Mouse (Mus musculus) E14TG2a.4 (cell line): ENCODE data around the gene Gsg1l.

ENCODE experiments used
- H3K27me3 ChIP-seq: 2 replicates; pipeline ENCODE4 v1.6.1; 2014; ENCODE audit warnings: low read length, control low read depth; ENCODE audit not compliant: insufficient read depth
- H3K36me3 ChIP-seq: 2 replicates; pipeline ENCODE4 v1.6.1; 2014; ENCODE audit warnings: low read length, control low read depth; ENCODE audit not compliant: insufficient read depth
- H3K4me1 ChIP-seq: replicated peaks from 2 replicates; pipeline ENCODE4 v1.6.1; 2014; ENCODE audit warnings: low read depth, low read length, control low read depth
- H3K4me3 ChIP-seq: replicated peaks from 2 replicates; pipeline ENCODE4 v1.5.1; 2014; ENCODE audit warnings: mild to moderate bottlenecking, low read length
- H3K9me3 ChIP-seq: 2 replicates; pipeline ENCODE4 v1.6.1; 2014; ENCODE audit warnings: low read length, control low read depth
- CTCF ChIP-seq: conservative IDR thresholded peaks from 2 replicates; pipeline ENCODE4 v1.5.1; 2014; ENCODE audit warnings: low read length
- NANOG ChIP-seq: IDR thresholded peaks from 2 replicates; pipeline ENCODE4 v1.6.1; 2014; ENCODE audit warnings: borderline replicate concordance, low read length, mixed read lengths
- POU5F1 ChIP-seq: IDR thresholded peaks from 2 replicates; pipeline ENCODE4 v1.6.1; 2014; ENCODE audit warnings: low read length, borderline replicate concordance

Gsg1l gene

DNA sequence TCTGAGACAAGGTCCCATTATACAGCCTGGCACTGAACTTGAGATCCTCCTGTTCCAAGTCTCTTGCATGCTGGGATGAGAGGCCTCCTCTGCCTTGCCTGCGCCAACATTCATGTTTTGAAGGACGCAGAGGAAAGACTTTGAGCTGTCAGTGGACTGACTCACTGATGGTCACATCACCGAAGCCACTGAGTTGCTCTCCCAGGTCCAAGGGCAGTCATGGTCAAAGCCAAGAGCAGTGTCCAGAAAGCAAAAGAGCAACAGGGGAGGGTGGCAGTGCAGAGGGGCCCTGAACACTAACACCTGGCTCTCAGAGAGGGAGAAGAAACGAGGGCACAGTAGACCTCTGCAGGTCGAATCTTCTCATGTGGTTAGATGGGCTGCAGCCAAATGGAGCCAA lies 188.6 kb downstream of the Gsg1l start:
- H3K4me3 ChIP-seq: no peak overlapping the region
- no peak for TF ChIP-seq POU5F1
- TF ChIP-seq NANOG: no peak
- H3K4me1 ChIP-seq: no peaks in the 10 kb centered on the region
- no peaks in the 10 kb centered on the region; the same call in none of the 2 replicates for H3K9me3 ChIP-seq
- H3K36me3 ChIP-seq: no peaks in the 10 kb centered on the region
- peaks cover 16% of the 10 kb centered on the region; the same call in 1 of the 2 replicates for H3K27me3 ChIP-seq

- Histone ChIP-seq H3K4me3 (no peak overlapping the region), H3K9me3 (no peaks in the 10 kb centered on the region), H3K36me3 (no peaks in the 10 kb centered on the region), H3K4me1 (no peaks in the 10 kb centered on the region), H3K27me3 (no peaks in the 10 kb centered on the region)
- no peak for TF ChIP-seq NANOG
- no peak for TF ChIP-seq POU5F1
- no peak for TF ChIP-seq CTCF
Measured at GRCm38 (mm10) chr7:125888373-125888772, 193.8 kb downstream of the Gsg1l start.

GRCm38 (mm10) chr7:125887761-125888160 lies 194.4 kb downstream of the Gsg1l start:
- Histone ChIP-seq H3K4me1 (no peaks in the 10 kb centered on the region), H3K27me3 (no peaks in the 10 kb centered on the region), H3K4me3 (no peak overlapping the region), H3K9me3 (no peaks in the 10 kb centered on the region), H3K36me3 (no peaks in the 10 kb centered on the region)
- TF ChIP-seq NANOG (no peak), POU5F1 (no peak), CTCF (no peak)

- Histone ChIP-seq H3K36me3 (no peaks in the 10 kb centered on the region), H3K4me3 (no peak overlapping the region), H3K4me1 (no peaks in the 10 kb centered on the region), H3K9me3 (no peaks in the 10 kb centered on the region), H3K27me3 (no peaks in the 10 kb centered on the region)
- no peak for TF ChIP-seq POU5F1
- no peak for TF ChIP-seq NANOG
- no peak for TF ChIP-seq CTCF
Measured at GRCm38 (mm10) chr7:125887124-125887523, 195.1 kb downstream of the Gsg1l start.

DNA sequence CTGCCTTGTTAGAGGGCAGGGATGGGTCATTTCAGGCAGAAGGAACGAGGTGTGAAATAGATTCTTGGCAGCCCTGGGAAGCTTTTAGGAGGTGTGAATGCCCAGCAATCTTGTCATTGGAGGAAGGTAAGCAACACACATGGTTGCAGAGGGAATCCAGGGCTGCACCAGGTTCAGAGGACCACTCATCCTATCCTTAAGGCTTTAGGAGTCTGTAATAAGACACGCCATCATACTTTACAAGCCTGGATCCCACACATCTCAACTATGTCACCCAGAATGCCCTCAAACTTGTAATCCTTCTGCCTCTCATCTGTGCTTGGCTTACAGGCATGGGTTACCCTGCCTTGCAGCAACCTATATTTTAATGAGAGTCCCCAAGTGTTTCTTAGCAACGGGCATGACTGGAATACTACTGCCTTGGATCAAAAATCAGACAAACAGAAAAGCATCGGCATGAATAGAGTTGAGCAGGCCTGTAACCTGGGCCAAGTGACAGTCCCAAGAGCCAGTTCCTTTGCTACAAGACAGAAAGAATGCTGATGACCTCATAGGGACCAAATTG lies 196.0 kb downstream of the Gsg1l start:
- no peaks in the 10 kb centered on the region for H3K27me3 ChIP-seq
- no peak overlapping the region for H3K4me3 ChIP-seq
- TF ChIP-seq POU5F1 (no peak), CTCF (no peak), NANOG (no peak)
- no peaks in the 10 kb centered on the region for H3K4me1 ChIP-seq
- no peaks in the 10 kb centered on the region for H3K9me3 ChIP-seq
- no peaks in the 10 kb centered on the region for H3K36me3 ChIP-seq

- H3K27me3 ChIP-seq: no peaks in the 10 kb centered on the region
- no peaks in the 10 kb centered on the region for H3K9me3 ChIP-seq
- TF ChIP-seq NANOG: no peak
- no peak for TF ChIP-seq POU5F1
- TF ChIP-seq CTCF: no peak
- no peaks in the 10 kb centered on the region for H3K36me3 ChIP-seq
- H3K4me3 ChIP-seq: no peak overlapping the region
- no peaks in the 10 kb centered on the region for H3K4me1 ChIP-seq
Measured at GRCm38 (mm10) chr7:125883232-125883631, 199.0 kb downstream of the Gsg1l start.

- Histone ChIP-seq H3K4me1 (no peaks in the 10 kb centered on the region), H3K4me3 (no peak overlapping the region), H3K27me3 (no peaks in the 10 kb centered on the region), H3K9me3 (no peaks in the 10 kb centered on the region), H3K36me3 (no peaks in the 10 kb centered on the region)
- TF ChIP-seq NANOG: no peak
- TF ChIP-seq POU5F1: no peak
- no peak for TF ChIP-seq CTCF
Measured at GRCm38 (mm10) chr7:125878040-125878439, 204.2 kb downstream of the Gsg1l start.

- Histone ChIP-seq H3K36me3 (no peaks in the 10 kb centered on the region), H3K27me3 (no peaks in the 10 kb centered on the region), H3K4me1 (peaks cover 20% of the 10 kb centered on the region), H3K4me3 (no peak overlapping the region), H3K9me3 (no peaks in the 10 kb centered on the region)
- TF ChIP-seq POU5F1 (no peak), CTCF (no peak), NANOG (no peak)
Measured at GRCm38 (mm10) chr7:125873971-125874495, 208.2 kb downstream of the Gsg1l start.

- H3K4me1 ChIP-seq: peaks cover 20% of the 10 kb centered on the region
- H3K9me3 ChIP-seq: no peaks in the 10 kb centered on the region
- no peak overlapping the region for H3K4me3 ChIP-seq
- H3K36me3 ChIP-seq: no peaks in the 10 kb centered on the region
- H3K27me3 ChIP-seq: no peaks in the 10 kb centered on the region
- TF ChIP-seq CTCF (no peak), POU5F1 (no peak), NANOG (no peak)
Measured at GRCm38 (mm10) chr7:125872874-125873273, 209.3 kb downstream of the Gsg1l start.
